Mouse (Mus musculus) heart, embryonic 16.5 days (tissue): ENCODE measurements around the gene Dhx36. TPM values are rescaled to one million over a fixed set of nuclear protein-coding genes. Genes with fewer than 3 reads are reported as not detected.

Source experiments
- ATAC-seq: fragments of 200-750 bp; cut with Nextera tagmentation; replicated peaks from 2 replicates; pipeline ENCODE4 v1.8.0; 2017; ENCODE audit warnings: moderate number of reproducible peaks; ENCODE audit not compliant: insufficient read depth, low FRiP score; ENCODE audit errors: extremely low read depth
- H3K27ac ChIP-seq: fragments of 300-500 bp; sonication (generic); 2 replicates; pipeline ENCODE4 v1.5.1; 2014; ENCODE audit warnings: mild to moderate bottlenecking, low read length, control low read depth, moderate library complexity
- H3K27me3 ChIP-seq: fragments of 300-500 bp; sonication (generic); 2 replicates; pipeline ENCODE4 v1.6.1; 2014; ENCODE audit warnings: low read length, mixed read lengths; ENCODE audit not compliant: control insufficient read depth, insufficient read depth
- H3K36me3 ChIP-seq: fragments of 300-500 bp; sonication (generic); 2 replicates; pipeline ENCODE4 v1.6.1; 2014; ENCODE audit not compliant: control insufficient read depth, insufficient read depth
- H3K4me1 ChIP-seq: fragments of 300-500 bp; sonication (generic); 2 replicates; pipeline ENCODE4 v1.6.1; 2014; ENCODE audit warnings: low read length, mixed read lengths; ENCODE audit not compliant: control insufficient read depth, insufficient read depth
- H3K4me2 ChIP-seq: fragments of 300-500 bp; sonication (generic); 2 replicates; pipeline ENCODE4 v1.6.1; 2014; ENCODE audit warnings: low read depth, mild to moderate bottlenecking, control low read depth, low read length
- H3K4me3 ChIP-seq: fragments of 300-500 bp; sonication (generic); 2 replicates; pipeline ENCODE4 v1.5.1; 2014; ENCODE audit warnings: mild to moderate bottlenecking, control low read depth, low read length
- H3K9ac ChIP-seq: fragments of 300-500 bp; sonication (generic); 2 replicates; pipeline ENCODE4 v1.6.1; 2014; ENCODE audit warnings: low read length, control low read depth
- H3K9me3 ChIP-seq: fragments of 300-500 bp; sonication (generic); replicated peaks from 2 replicates; pipeline ENCODE4 v1.6.1; 2016; ENCODE audit warnings: low read length; ENCODE audit not compliant: control insufficient read depth
- WGBS: fragments of 180-500 bp; shearing (Covaris S2); extraction: QIAGEN DNeasy Blood & Tissue Kit; methylation state at CpG from one replicate; pipeline ENCODE4 v1.1.7; 2014; 5-methylcytosine and 5-hydroxymethylcytosine counted together
- polyA plus RNA-seq: library from polyadenylated mRNA; unstranded; fragments of >200 nt; fragmentation: Nextera tagmentation; extraction: Ambion mirVana; gene quantifications from 2 replicates; pipeline ENCODE4 v1.2.1, GENCODE M21; 2015

Gene Dhx36
- polyA plus RNA-seq, 1 experiment from 2014 or later: 15.1 TPM

GRCm38 (mm10) chr3:62464276-62464675, 42.5 kb downstream of the Dhx36 start:
- H3K27me3 ChIP-seq: no peaks in the 10 kb centered on the region
- no peak overlapping the region for H3K9ac ChIP-seq
- H3K27ac ChIP-seq: no peak overlapping the region
- peaks cover 37% of the 10 kb centered on the region for H3K36me3 ChIP-seq
- H3K4me3 ChIP-seq: no peak overlapping the region
- no peak overlapping the region for H3K4me2 ChIP-seq
- H3K4me1 ChIP-seq: no peaks in the 10 kb centered on the region
- ATAC-seq: no peak
- 57% methylated on average over 3 of the region's 3 CpGs for WGBS
- H3K9me3 ChIP-seq: no peaks in the 10 kb centered on the region

DNA sequence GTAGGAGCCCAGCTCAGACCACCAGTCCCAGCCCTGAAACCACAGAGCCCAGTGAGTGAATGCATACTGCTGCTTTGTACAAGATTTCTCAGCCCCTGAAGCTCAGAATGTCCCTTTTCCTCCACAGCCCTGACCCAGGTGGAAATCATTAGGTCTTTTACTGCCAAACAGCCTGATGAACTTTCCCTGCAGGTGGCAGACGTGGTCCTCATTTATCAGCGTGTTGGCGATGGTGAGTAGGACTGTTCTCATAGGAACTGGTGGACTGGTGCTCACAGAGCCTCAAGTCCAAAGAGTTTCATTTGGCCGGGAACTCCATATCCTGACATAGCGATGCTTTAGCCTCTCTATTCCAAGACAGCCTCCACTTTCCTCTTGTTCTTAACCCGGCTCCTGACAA, 47.3 kb downstream of the Dhx36 start:
- H3K9ac ChIP-seq: no peak overlapping the region
- H3K36me3 ChIP-seq: peaks cover 9% of the 10 kb centered on the region
- H3K27ac ChIP-seq: no peak overlapping the region
- no peaks in the 10 kb centered on the region for H3K4me1 ChIP-seq
- no peaks in the 10 kb centered on the region for H3K9me3 ChIP-seq
- no peak overlapping the region for H3K4me2 ChIP-seq
- no peaks in the 10 kb centered on the region for H3K27me3 ChIP-seq
- no peak overlapping the region for H3K4me3 ChIP-seq
- 76% methylated on average over 6 of the region's 6 CpGs for WGBS
- no peak for ATAC-seq

GRCm38 (mm10) chr3:62458284-62459013, 48.4 kb downstream of the Dhx36 start:
- Histone ChIP-seq H3K4me2 (no peak overlapping the region), H3K4me1 (no peaks in the 10 kb centered on the region), H3K9ac (no peak overlapping the region), H3K27me3 (no peaks in the 10 kb centered on the region), H3K36me3 (peaks cover 6% of the 10 kb centered on the region), H3K4me3 (no peak overlapping the region), H3K9me3 (no peaks in the 10 kb centered on the region), H3K27ac (no peak overlapping the region)
- ATAC-seq: no peak; the same call in 1 of the 2 replicates
- WGBS: 48% methylated on average over 6 of the region's 6 CpGs

GRCm38 (mm10) chr3:62455854-62456253, 51.0 kb downstream of the Dhx36 start:
- 75% methylated on average over 1 of the region's 1 CpGs for WGBS
- Histone ChIP-seq H3K9me3 (no peaks in the 10 kb centered on the region), H3K27me3 (no peaks in the 10 kb centered on the region), H3K4me1 (peaks cover 4% of the 10 kb centered on the region; the same call in 1 of the 2 replicates), H3K4me2 (no peak overlapping the region), H3K4me3 (no peak overlapping the region), H3K9ac (no peak overlapping the region), H3K27ac (no peak overlapping the region), H3K36me3 (no peaks in the 10 kb centered on the region)
- ATAC-seq: no peak

DNA sequence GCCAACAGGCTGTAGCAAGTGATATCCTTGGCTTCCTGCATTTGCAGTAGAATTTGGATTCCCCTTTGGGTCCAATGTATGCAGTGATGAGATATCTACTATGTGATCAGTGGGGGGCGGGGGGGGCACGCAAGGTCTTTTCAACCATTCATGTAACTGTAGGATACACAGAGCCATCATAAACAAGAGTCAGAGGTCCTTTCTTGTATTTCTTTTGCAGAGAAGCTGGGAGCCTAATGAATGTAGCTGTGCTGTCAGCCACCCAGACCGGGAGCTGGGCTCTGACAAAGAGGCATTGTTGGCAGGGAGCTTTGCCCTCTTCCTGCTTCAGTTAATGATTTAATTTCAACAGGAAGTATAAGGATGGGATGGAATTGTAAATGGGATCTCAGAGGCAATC, 52.7 kb downstream of the Dhx36 start:
- Histone ChIP-seq H3K27ac (no peak overlapping the region), H3K4me3 (no peak overlapping the region), H3K9me3 (no peaks in the 10 kb centered on the region), H3K36me3 (no peaks in the 10 kb centered on the region), H3K4me1 (peaks cover 4% of the 10 kb centered on the region; the same call in 1 of the 2 replicates), H3K4me2 (no peak overlapping the region), H3K27me3 (no peaks in the 10 kb centered on the region), H3K9ac (no peak overlapping the region)
- ATAC-seq: no peak
- 55% methylated on average over 3 of the region's 3 CpGs for WGBS

GRCm38 (mm10) chr3:62452961-62453360, 53.8 kb downstream of the Dhx36 start:
- no peak overlapping the region for H3K4me3 ChIP-seq
- WGBS: 49% methylated on average over 4 of the region's 4 CpGs
- no peak overlapping the region for H3K9ac ChIP-seq
- no peaks in the 10 kb centered on the region for H3K36me3 ChIP-seq
- peaks cover 4% of the 10 kb centered on the region; the same call in 1 of the 2 replicates for H3K4me1 ChIP-seq
- no peak for ATAC-seq
- no peak overlapping the region for H3K4me2 ChIP-seq
- no peaks in the 10 kb centered on the region for H3K9me3 ChIP-seq
- H3K27me3 ChIP-seq: no peaks in the 10 kb centered on the region
- no peak overlapping the region for H3K27ac ChIP-seq

DNA sequence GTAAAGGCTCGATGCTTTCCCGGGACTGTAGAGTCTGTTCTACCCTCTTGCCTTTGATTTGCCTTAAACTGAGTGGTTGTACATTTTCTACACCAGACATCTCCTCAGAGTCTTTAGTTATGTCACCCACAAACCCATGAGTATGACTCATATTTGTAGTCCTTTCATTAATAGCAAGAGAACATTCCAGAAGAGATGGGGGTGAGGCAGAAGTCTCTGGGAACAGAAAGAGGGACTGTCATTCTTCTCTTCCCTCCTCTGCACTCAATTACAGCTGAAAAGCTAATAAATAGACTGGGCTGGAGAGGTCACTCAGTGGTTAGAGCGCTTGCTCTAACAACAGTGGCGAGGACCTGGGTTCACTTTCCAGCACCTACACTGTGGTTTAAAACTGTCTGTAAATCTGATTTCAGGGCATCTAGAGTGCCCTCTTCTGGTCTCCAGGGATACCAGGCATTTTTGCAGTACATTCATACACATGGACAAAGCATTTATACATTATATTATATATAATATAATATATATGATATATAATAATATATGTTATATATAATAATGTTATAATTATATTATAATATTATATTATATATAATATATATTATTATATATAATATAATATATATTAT, 56.8 kb downstream of the Dhx36 start:
- no peak overlapping the region for H3K9ac ChIP-seq
- no peak overlapping the region for H3K4me3 ChIP-seq
- no peaks in the 10 kb centered on the region for H3K9me3 ChIP-seq
- peaks cover 4% of the 10 kb centered on the region; the same call in 1 of the 2 replicates for H3K4me1 ChIP-seq
- H3K27me3 ChIP-seq: no peaks in the 10 kb centered on the region
- ATAC-seq: no peak; the same call in 1 of the 2 replicates
- 94% methylated on average over 4 of the region's 4 CpGs for WGBS
- no peak overlapping the region for H3K4me2 ChIP-seq
- H3K36me3 ChIP-seq: no peaks in the 10 kb centered on the region
- H3K27ac ChIP-seq: no peak overlapping the region

DNA sequence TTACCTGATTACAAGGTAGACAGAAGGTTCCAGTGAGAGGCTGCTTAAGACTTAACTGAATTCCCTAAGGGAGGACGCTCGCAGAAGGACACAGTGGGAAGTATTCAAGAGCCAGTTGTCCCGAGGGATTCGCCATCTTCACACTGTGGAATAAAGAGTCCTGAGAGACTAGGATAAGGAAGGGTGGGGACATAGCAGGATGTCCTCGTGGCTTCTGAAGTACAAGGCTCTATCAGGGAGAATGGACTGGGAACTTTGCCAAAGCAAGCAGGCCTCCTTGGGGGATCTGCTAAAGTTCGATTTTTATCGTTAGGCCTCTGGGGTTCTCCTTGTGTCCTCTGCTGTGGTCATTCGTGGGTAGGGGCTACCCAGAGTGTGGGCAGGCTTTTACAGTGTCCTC, 59.7 kb downstream of the Dhx36 start:
- Histone ChIP-seq H3K4me3 (no peak overlapping the region), H3K27me3 (no peaks in the 10 kb centered on the region), H3K4me2 (no peak overlapping the region), H3K9ac (no peak overlapping the region), H3K36me3 (no peaks in the 10 kb centered on the region), H3K4me1 (peaks cover 4% of the 10 kb centered on the region; the same call in 1 of the 2 replicates), H3K27ac (no peak overlapping the region), H3K9me3 (no peaks in the 10 kb centered on the region)
- no peak for ATAC-seq
- WGBS: 39% methylated on average over 8 of the region's 8 CpGs

GRCm38 (mm10) chr3:62446271-62446670, 60.5 kb downstream of the Dhx36 start:
- no peak for ATAC-seq
- Histone ChIP-seq H3K36me3 (no peaks in the 10 kb centered on the region), H3K4me3 (no peak overlapping the region), H3K9ac (no peak overlapping the region), H3K9me3 (no peaks in the 10 kb centered on the region), H3K4me2 (no peak overlapping the region), H3K27me3 (no peaks in the 10 kb centered on the region), H3K4me1 (peaks cover 2% of the 10 kb centered on the region; the same call in 1 of the 2 replicates), H3K27ac (no peak overlapping the region)
- WGBS: 67% methylated on average over 7 of the region's 7 CpGs
